Mouse (Mus musculus) megakaryocyte-erythroid progenitor cell, adult 5 weeks (primary cell): ENCODE measurements around the gene Mroh7. TPM values are rescaled to one million over a fixed set of nuclear protein-coding genes. Genes with fewer than 3 reads are reported as not detected.

Experiments
- polyA plus RNA-seq: library from polyadenylated mRNA; stranded (reverse); fragments of >175 nt; gene quantifications from 2 replicates; pipeline ENCODE4 v1.2.3, GENCODE M21; 2012

Mroh7 gene
- polyA plus RNA-seq, result 0.06 TPM in 1 of 2 replicates, not detected in the other

DNA sequence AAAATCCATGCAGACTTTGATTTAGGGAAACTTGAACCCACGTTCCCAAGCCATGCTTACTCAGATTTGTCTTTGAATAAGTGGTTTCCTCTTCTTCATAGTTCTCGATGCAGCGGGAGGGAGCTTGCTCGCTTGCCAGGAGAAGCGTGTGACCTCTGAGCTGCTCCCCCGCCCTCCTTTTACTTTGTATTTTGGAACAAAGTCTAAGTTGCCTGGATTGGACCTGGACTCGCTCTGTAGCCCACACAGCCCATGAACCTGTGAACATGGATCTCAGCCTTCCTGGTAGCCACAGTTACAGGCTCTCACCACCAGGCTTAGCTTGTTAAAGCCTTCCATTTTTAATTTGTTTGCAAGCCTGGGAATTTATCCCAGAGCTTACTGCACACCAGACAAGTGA lies at the start of gene Mroh7:
Mroh7 (minus strand) TSS at position 112 of the 400 bp plus-strand sequence.

DNA sequence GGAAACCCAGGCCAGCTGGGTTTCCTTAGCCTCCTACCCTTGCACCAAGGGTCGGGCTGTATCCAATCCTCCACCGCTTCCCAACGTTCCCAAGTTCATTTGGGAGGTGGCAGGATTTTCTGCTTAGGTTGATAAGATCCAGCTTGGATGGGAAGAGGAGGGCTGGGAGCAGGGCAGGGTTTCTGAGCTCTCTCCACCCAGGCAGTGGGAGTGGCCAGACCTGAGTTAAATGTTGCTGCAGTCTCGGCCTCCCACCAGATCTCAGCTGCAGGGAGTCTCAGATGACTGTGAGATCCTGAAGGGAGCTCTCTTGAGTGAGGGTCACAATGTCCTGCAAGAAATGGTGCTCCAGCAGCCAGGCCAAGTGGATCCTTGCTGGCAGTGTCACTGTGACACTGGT lies 2.9 kb upstream of the Mroh7 start, which contains the start of gene Fam151a:
Fam151a (plus strand) TSS at position 254 of the 400 bp plus-strand sequence.

DNA sequence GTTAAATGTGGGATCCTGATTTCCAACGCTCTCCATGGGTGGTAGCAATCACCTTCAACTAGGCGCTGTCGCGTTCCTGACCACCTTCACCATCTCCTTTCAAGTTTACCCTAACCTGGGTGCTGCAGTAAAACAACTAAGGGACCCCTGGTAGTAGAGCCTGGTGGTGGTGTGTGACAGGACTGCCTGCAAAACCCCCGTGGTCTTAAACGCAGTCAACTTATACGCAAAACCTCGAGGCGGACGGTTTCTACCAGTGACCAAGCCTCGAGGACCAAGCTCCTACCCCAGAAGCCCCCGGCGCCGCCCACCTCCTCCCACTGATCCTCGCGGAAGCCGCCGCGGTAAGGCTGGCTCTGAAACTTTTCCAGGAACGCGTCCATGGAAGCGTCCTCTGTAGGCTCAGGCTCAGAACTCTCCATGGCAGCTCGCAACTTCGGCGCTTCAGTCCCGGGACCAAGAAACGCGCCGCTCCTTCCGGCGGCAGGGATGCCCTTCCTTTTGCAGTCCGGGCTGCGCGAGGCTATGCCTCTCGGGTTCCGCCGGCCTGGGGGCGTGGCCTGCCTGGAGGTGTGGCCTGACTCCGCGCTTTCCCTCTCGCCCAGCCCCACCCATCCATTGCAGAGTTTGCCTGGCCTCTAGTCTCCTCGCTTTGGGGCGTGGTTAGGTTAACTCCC lies 52.1 kb downstream of the Mroh7 start, which contains the start of gene Ttc4:
Ttc4 (minus strand) TSS at position 503 of the 677 bp plus-strand sequence.

DNA sequence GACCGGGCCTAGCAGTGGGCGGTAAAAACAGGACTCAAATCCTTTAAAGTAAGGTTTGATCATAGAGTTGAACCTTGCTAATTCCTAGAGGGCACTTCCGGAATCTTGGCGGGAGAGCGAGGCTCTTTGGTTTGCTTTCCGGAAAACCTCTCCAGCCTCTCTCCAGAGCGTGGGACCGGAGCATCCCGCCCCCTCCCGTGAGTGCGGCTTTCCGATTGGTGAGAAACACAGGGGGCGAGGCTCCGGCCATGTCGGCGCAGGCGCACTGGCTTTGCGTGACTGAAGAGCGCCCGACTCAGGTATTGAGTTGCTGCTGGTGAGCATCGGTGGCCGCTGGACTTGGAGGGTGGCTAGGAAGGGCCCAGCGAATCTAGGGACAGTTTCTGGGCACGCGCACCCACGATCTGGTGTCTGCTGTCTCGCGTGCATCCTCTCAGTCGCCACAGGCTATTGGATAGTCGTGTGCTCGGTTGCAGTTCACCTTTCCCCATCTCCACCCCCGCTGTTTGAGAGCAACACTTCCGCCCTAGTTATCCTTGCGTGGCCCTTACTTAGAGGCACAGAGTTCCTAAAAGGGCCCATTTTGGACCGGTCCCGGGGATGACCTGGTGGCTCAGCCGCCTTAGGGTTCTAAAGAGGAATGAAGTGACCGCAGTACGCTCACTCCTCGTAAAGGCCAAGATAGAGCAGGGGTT lies 79.7 kb downstream of the Mroh7 start, which contains the start of gene Pars2:
Pars2 (plus strand) TSS at position 237 of the 695 bp plus-strand sequence.

Other genes with a start within 250 kb of the Mroh7 start
- not detected in 2 replicates for gene Bsnd, start 238.6 kb downstream of the Mroh7 start, polyA plus RNA-seq
- gene Dhcr24, start 169.9 kb downstream of the Mroh7 start, polyA plus RNA-seq, result 24.2 and 25.0 TPM in 2 replicates
- not detected in 2 replicates for gene Lexm, start 113.7 kb downstream of the Mroh7 start, polyA plus RNA-seq
- not detected in 2 replicates for gene Ttc22, start 108.5 kb downstream of the Mroh7 start, polyA plus RNA-seq
- gene Pars2, start 79.9 kb downstream of the Mroh7 start, polyA plus RNA-seq, result 0.84 and 1.6 TPM in 2 replicates
- 7.7 and 8.6 TPM in 2 replicates for gene Ttc4, start 52.0 kb downstream of the Mroh7 start, polyA plus RNA-seq
- gene Fam151a, start 3.0 kb upstream of the Mroh7 start, polyA plus RNA-seq, result not detected in 2 replicates
- 2.6 and 4.2 TPM in 2 replicates for gene Acot11, start 74.1 kb upstream of the Mroh7 start, polyA plus RNA-seq
- gene Ssbp3, start 179.8 kb upstream of the Mroh7 start, polyA plus RNA-seq, result 152 and 172 TPM in 2 replicates